Mouse (Mus musculus) gastrocnemius, adult 18-20 months (tissue): ENCODE data around the gene Grap2. TPM values are rescaled to one million over a fixed set of nuclear protein-coding genes. Genes with fewer than 3 reads are reported as not detected.

Experiments
- DNase-seq: peaks from one replicate; pipeline ENCODE4 v3.0.0; 2021; ENCODE audit warnings: low spot score
- long read RNA-seq, 2 experiments: library from polyadenylated mRNA; stranded (forward); transcript quantifications; one replicate each; pipeline ENCODE4 v2.0.0; 2021
- total RNA-seq, 2 experiments: library from RNA; stranded (reverse); gene quantifications; 2 replicates each; pipeline ENCODE4 v1.2.3; 2021

The Grap2 gene
- under 1 TPM; 0.18 to 0.31 TPM for total RNA-seq
- long read RNA-seq, experiment 1: 0 reads
- long read RNA-seq, experiment 2: 0 reads

DNA sequence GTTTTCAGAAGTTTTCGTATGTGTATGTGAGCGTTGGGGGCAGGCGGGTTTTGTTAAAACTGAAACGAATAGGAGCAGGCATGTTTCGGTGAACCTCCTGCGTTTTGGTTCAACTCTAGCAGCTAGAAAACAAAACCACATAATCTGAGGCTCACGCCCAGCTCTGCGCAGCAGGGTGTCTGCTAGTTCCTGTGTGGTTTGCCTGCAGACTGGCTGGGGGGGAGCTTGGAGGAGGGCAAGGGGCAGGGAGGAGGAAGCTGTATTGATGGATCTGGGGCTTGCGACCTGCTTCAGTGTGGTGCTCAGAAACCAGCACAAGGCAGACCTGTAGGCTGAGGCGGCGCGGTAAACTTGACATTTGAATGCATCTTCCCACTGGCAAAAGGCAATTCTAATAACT is at the start of gene Grap2:
TSS of gene Grap2 (plus strand) at position 304 of the 400 bp plus-strand sequence.
- no peak for DNase-seq

DNA sequence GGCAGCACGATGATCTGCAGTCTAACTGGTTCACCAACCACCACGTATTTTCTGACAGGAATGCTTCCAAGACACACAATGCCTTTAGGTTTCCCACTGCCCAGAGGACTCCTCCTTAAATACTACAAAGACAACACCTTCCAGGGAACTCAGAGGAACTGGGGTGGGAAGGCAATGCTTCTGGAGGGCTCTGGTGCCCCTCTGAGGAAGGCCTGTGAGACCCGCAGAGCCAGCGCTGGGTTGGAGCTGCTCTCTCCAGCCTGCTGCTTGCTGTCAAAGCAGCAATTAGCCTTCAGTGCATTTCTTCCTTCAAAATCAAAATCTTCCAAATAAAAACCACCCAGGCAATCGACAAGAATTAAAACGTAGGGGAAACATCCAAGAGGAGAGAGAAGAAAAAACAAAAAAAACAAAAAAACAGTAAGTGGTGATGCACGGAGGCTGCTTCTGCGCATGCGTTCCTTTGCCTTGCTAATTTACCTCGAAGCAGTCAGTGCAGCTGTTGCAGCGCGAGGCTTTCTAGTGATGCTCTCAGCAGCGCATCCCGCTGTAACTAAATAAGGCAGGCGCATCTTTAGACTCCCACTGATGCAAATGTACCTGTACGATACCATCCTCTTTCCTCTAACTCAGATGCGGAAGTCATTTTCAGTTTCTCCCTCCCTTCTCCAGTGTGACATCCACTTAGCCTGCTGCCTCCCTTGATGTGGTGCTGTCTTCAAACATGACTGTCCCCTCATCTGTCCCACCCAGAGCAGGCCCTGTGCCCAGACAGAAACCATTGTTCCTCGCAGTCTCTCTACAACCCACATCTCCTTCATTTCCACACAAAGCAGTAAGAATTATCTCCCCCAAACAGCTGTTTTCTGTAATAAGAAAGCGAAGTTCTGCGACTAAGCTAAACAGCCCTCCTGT is 42.2 kb upstream of the Grap2 start:
- no peak for DNase-seq

DNA sequence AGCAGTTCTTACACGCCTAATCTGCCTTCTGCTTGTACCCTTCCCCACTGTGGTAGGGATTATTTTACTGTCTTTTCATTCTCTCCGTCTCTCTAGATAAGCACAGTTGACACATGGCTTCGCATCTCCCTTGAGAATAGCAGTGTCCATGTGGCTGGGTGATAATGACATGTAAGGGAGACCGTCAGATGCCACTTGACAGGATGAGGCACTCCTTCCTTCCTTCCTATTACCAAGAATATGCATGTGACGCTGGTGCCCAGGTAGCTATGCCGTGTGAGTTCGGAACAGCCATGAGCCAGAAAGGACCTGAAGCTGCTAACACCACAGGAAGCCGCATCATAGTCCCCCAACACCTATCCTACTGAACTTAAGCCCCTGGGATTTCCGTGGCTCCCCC is 41.4 kb upstream of the Grap2 start:
- no peak for DNase-seq

DNA sequence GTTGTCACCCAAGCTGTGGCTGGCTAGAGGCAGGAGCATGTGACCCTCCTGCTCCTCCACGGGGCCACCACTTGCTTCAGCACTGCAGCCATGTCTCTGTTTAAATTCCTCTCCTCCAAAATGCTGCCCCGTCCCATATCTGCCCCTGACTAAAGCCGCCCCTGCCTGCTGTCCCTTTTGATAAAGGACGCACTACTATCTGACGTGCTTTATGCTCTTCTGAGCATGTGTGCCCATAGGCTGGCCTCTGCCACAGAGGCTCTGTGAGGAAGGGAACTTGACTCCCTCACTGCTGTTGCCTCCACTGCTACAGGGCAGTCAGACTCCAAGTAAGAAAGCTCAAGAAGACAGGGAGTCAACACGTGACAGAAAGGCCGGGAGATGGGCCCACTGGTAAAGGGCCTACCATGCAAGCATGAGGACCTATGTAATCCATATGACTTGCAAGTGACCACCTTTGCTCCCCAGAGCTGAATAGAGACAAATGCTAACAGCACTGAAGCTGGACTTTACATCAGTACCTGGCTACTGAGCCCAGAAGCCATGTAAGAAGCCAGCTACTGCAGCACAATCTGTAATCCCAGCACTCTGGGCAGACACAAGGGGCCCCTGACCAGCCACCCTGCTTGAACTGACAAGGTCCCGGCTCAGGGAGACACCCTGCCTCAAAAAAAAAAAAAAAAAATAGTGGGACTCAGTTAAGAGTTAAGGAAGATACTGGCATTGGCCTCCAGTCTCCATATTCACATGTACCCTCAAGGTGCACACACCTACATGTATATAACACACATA is 39.9 kb upstream of the Grap2 start:
- DNase-seq: no peak

DNA sequence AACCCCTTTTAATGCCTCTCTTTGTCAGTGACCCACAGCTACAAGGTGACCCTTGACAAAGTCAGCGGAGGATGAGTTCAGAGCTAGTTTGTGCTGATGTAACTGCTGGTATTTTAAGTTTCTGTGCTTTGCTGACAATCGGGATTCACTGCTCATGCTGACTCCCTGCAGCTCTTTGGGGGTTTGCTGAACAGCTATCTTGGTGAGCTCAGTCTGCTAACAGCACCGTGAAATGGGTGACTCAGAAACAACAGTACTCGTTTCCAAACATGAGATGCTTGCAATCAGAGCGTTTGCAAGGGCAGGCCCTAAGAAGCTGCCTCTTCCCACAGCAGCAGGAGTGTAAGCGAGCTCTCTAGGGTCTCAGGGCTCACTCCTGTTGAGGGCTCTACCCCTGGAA is 39.1 kb upstream of the Grap2 start:
- no peak for DNase-seq

DNA sequence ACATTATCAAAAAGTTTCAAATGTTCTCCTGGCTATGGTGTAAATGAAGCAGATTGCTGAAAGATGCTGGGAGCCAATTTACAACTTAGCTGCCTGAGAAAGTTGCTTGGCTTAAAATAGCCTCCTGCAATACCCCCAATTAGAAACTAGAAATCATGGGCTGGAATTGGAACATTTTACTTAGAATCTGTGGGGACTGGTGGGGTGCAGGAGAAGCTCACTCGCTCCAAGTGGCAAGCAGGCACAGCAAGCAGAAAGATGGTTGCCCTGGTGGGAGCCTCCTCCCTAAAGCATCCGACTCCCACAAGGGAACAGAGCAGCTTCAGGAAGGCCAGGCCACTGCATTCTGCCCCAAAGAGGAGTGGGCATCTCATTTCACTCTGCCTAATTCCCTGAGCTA is 36.3 kb upstream of the Grap2 start:
- no peak for DNase-seq

DNA sequence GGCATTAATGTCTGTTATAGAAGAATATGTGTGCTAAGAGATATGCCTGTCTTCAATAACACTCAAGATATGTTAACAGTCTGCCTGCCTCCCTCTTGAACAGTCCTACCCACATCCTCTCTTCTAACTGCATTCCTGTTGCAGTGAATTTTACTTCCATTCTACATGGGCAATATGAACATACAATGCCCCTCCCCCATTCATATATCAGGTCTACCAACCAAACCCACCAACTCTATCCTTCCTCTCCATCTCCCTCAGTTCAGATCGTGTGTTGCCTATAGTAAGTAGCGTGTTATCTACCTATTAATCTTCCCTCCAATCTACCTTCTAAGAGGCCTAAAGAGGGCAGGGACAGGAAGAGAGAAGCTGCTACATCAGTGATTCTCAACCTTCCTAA is 34.3 kb upstream of the Grap2 start:
- no peak for DNase-seq

DNA sequence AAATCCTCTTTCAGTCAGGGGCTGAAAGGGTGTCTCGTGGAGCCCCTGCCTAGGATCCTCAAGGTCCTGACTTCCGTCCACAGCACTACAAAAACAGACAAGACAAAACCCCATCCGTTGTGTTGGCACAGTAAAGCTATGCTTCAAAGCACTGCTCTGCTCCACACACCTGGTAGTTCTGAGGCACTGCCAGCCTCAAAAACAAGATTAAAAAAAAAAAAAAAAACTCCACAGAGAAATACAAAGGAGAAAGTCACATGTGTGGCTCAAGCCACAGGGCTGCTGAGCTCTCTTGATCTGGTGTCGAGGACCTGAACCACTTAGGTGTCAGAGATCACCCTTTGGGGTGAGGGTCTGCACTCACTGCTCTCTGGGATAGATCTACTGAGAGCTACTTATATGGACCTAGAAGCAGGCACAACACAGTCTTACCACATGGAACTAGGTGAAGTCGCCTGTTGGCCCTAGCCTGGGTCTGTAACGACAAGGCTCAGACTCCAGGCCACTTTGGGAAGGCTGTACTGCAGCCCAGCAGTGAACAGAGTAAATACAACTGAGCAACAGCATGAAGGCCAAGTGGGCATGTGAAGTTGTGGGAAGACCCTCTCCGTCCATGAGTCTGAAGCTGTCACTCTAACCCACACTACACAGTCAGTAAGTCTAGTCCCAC is 33.6 kb upstream of the Grap2 start:
- no peak for DNase-seq

DNA sequence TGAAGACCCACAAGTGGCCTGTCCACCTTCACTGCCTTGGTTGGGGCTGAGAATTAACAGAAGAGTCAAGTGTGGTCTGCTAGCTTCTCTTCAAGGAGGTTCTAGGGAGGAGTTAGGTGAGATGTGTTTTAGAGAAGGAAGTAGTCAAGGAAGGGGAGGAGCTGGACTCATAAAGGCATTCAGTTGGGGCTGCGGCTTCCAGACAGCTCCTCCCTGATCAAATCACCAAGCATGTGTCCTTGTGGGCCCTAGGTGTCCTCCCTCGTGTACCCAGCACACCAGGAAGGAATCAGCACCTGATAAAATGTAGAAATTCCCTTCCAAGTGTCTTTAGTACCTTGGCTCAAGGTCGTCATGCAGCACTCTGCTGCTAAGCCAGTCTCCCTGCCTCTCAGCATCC is 28.3 kb upstream of the Grap2 start:
- DNase-seq: no peak

DNA sequence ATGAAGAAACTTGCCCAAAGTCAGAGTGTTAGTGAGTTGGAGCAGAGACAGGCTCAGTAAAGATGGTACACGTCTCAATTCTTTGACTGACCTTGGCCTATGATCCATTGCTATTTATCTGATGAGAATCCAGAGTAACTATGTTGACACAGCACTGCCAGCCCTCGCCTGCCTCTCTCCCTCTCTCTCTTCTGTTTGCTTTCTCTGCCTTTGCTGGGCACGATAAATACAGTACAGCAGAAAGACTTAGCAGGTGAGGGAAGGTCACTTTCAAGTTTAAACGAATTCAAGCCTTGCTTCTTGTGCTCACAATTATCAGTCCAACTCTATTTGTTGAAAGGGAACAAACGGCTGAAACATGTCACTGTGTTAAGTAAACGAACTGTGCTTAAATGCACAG is 27.0 kb upstream of the Grap2 start:
- no peak for DNase-seq

DNA sequence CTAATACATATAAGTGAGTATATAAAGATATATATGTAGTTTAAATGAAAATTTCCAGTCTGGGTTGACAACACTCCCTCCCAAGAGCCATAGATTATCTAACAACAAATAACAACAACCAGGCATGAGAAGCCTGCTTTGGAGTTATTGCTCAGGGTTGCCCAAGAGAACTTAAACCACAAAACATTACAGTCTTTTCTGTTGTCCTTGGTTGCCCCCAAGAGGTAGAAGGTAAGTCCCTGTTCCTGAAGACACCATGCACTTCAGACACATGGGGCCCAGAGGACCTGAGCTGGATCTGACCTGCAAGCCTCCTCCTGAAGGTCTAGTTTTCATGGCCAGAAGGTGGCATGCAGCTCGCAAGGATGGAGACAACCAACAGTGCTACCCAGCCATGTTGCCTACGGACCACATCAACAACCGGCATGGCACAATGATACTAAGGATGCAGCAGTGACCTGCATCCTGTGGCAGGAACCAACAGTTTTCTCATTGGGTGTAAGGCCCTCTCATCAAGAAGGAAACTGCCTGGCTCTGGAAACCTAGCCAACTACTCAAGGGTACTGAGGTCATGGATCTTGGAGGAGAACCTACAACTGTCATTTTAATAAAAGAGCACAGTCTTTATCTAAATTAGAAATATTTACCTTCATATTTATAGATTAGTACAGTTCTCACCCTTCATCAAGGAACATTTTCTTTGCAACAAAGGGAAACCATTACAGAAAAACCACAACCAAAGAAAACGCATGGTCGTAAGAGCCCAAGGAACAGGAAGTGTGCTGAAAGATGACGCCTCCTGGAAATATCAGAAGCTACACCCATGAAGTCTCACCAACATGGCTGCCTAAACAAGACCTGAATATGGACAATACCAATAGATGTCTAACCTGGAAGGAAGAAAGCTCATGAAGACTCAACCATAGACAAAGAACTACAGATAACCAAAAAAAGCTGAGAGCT is 17.3 kb upstream of the Grap2 start:
- no peak for DNase-seq

DNA sequence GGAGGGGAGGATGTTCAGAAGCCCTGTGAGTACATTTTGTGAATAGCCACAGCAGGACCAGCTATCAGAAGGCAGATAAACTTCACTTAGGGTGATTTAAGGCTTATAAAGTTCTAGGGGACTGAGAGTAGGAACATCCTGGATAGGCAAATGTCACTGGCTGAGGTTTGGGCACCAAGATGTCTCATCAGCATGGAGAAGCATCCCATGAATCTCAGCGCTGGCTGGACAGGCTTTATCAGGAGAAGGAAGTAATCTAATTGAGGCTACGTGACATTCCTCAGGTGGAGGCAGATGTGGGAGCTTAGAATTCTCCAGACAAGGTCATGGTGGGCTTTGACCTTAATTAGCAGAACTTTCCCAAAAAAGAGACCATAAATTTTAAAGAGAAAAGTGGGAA is 16.4 kb upstream of the Grap2 start:
- DNase-seq: no peak

DNA sequence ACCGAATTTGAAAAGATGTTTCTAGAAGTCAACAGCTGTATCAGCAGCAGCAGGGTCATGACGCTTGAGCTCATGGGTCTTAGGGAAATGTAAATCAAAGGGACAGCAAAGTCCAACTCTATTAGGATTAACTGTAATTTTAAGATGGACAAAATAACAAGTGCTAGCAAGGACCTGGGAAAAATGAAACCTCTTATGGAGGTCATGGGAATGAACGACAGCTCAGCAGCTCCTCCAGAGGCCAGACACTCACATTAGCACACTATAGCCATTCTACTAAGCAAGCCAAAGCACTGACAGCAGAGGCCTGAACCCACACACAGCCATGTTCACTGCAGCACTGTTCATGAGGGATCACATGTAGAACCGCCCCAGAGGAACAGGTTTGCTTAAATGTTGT is 14.6 kb upstream of the Grap2 start:
- no peak for DNase-seq

DNA sequence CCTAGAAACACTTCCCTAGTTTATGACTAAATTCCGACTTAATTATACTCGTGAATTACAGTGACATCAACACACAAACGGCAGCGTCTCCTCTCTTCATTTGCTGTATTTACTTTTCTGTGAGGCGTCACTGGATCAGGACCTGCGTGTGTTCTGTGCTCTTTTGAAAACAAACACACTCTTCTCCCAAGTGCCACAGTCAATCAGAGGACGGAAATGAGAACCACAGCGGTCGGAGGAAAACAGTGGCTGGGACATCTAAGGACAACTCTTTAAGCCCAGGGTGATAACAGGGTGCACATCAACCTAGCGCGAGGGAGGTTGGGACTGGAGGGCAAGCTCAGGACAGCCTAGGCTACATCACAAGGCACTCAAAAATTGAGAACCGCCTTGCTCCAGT is 12.9 kb upstream of the Grap2 start:
- no peak for DNase-seq

DNA sequence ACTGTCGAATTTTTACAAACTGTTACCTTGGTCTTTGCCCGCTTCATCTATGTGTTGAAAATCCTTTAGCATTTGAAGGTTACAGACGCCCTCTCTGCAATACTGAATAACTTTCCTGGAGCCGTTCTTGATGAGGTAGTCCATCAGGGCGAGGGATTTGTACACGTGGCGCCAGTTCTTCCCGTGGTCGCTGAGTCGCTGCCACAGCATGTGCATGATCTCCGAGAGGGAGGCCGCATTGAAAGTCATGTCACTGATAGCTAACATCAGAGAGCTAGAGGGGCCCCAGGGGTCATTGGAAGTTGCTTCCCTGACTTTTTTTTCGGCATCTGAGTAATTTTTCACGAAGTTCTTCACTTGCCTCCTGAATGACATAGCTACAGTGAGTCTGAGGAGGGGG is 12.4 kb upstream of the Grap2 start:
- no peak for DNase-seq

DNA sequence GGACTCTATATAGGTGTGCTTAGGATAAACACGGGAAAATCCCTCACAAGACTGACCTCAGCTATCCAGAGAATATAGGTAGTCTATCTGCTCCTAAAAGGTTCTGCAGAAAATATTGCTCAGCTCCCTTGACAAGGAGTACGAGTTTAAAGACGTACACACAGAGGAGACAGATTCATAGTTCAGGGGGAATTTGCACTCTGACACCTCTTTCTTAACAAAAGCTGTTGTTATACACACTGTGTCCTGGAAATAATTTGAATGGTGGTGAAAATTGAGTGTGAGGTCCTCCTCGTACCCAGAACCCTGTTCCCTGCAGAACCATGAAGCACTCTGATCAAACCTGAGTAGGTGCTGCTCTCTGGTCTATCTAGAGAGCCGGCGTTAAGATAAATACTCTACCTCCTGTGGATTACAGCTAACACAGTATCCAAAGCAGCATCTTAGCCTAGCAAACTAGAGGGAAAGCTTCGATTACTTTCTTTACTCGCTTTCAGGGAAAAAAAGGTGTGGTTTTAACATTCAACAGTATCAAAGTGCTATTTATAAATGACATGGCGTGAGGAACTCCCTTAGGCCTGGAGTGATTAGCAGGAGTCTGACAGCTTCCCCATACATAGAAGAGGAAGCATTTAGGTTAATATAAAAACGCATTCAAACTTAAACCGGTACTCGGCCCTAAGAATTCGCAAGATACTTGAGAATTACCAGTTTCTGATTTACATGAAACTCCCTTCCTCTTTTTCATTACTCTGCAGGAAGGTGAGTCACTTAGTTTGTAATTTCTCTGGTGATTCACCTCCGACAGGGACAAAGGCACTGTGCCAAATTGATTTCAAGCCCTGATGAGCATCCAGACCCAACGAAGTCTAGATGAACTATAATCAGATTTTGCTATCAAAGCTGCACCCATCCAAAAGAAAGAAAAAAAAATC is 11.5 kb upstream of the Grap2 start:
- DNase-seq: no peak

DNA sequence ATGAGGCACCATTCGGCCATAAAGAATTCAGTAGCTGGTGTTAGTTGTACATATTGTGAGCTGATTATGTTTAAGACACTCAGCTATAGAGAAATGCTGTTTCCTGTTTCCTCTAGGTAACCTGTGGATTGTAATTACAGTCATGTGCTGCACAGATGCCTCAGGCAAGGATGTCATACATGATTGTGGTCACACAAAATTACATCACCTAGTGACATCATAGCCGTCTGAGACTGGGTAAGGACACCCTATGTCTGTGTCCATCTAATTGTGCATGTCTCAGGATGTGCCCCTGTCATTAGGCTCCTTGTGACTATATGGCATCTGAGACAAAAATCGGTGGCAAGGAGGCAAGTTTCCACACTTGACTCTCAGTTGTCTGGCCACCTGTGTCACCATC is 9.9 kb upstream of the Grap2 start:
- DNase-seq: no peak

DNA sequence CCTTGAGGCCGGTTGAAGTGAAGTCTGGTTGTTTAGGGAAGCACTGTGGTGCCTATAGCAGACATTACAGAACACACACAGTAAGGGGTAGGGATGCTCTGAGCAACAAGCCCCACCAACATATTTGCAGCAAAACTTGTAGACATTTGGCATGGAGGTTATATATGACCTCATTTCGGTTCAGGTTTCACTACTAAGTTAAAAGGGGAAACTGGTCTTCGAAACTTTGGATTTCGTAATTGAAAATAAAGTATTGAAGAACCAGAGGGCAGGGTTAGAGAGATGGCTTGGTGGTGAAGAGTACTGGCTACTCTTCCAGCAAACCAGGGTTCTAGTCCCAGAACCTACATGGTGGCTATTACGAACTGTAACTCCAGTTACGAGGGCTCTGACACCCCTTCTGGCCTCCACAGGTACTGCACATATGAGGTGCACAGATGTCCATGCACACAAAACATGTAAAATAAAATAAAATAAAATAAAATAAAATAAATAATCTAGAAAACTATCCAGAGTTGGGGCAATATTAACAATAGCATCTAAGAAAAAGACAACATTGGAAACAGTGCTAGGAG is 8.7 kb upstream of the Grap2 start:
- no peak for DNase-seq

DNA sequence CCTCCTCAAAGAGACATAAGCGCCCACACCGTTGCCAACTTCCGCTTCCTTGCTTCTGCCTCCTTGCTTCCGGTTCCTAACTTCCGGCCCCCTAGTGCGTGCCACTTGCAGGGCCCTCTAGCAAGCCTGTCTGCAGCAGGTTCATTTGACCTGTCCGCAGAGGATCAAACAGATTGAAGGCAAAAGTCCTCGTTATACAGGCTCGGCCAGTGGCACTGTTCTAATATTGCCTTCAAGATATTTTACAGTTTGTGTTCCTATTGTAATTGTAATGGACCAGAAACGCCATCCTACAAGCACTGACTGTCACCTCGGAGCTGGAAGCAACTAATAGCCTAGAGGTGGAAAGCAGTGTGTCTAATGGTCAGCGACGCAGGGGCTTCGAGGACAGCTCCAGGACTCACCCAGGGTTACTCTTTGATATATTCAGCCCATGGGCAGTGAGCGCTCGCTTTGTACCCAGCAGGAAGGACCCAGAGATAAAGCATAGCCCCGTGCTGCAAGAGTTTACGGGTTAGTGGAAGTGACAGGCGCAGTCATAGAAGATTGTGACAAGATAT is 7.2 kb upstream of the Grap2 start, which contains the start of gene Enthd1:
TSS of gene Enthd1 (minus strand) at position 51 of the 560 bp plus-strand sequence.
- no peak for DNase-seq
